Mouse (Mus musculus) liver, postnatal 0 days (tissue): Measurements from ENCODE around the gene Bckdhb.

ENCODE experiments used
- CTCF ChIP-seq: sonication (generic); IDR thresholded peaks from 2 replicates; pipeline ENCODE4 v1.5.1; 2016; ENCODE audit warnings: antibody characterized with exemption, low read depth
- EP300 ChIP-seq: IDR thresholded peaks from 2 replicates; pipeline ENCODE4 v1.6.1; 2016; ENCODE audit warnings: antibody characterized with exemption, low read depth, mild to moderate bottlenecking

GRCm38 (mm10) chr9:84045632-84046031 is 120.7 kb downstream of the Bckdhb start:
- TF ChIP-seq CTCF = no peak
- no peak for TF ChIP-seq EP300
